Mouse (Mus musculus): Measurements from ENCODE around the gene Rpn1.

Gene Rpn1

GRCm38 (mm10) chr6:88084278-88085151 lies at the start of gene Rpn1:
Gene Rpn1, plus strand, starts transcription at chr6:88084482.
- POLR2A ChIA-PET, result interaction anchor here (0.6 to 4.7 kb wide), 71 partner anchors 9 to 814 kb away, joined by 3 to 64 read pairs (median 5); partner anchors contain the start of genes Rab7 (in 3 of the 4), Copg1 (in 2 of the 4), H1fx (in 2 of the 4) and Isy1 (in 2 of the 4)

GRCm38 (mm10) chr6:88037471-88038045 lies 46.7 kb upstream of the Rpn1 start:
- CTCF ChIA-PET, result interaction anchor here (0.5 to 1.9 kb wide), 5 partner anchors 15 to 206 kb away, joined by 3 to 6 read pairs (median 4); no protein-coding TSS in a partner anchor
- POLR2A ChIA-PET, result interaction anchor here (0.6 to 8.1 kb wide), 37 partner anchors 8 to 199 kb away, joined by 3 to 96 read pairs (median 4); partner anchors contain the start of genes Rpn1 (in 2 of the 4), Hmces (in 1 of the 4) and Isy1 (in 1 of the 4)

More at GRCm38 (mm10) chr6:88084278-88085151, at the start of gene Rpn1:
- CTCF ChIA-PET, result interaction anchor here in 3 of 4 experiments (0.6 to 1.4 kb wide), 9 partner anchors 9 to 257 kb away, joined by 3 to 11 read pairs (median 3); no protein-coding TSS in a partner anchor

GRCm38 (mm10) chr6:88039426-88039825 lies 44.9 kb upstream of the Rpn1 start:
- ChIA-PET CTCF (interaction anchor here in 1 of 4 experiments (1.9 kb wide), 1 partner anchor 41 kb away, joined by 5 read pairs; no protein-coding TSS in a partner anchor), POLR2A (interaction anchor here (0.6 to 8.1 kb wide), 26 partner anchors 10 to 209 kb away, joined by 3 to 96 read pairs (median 7); partner anchors contain the start of gene Isy1 (in 1 of the 4))

- ChIA-PET CTCF (interaction anchor here in 1 of 4 experiments (0.5 kb wide), 1 partner anchor 855 kb away, joined by 4 read pairs; no protein-coding TSS in a partner anchor), POLR2A (interaction anchor here in 2 of 4 experiments (0.8 to 8.1 kb wide), 9 partner anchors 11 to 49 kb away, joined by 3 to 96 read pairs (median 5); no protein-coding TSS in a partner anchor)
Measured at GRCm38 (mm10) chr6:88041221-88041620, 43.1 kb upstream of the Rpn1 start.

GRCm38 (mm10) chr6:88042336-88042735 lies 41.9 kb upstream of the Rpn1 start:
- POLR2A ChIA-PET, result interaction anchor here in 3 of 4 experiments (0.6 to 8.1 kb wide), 18 partner anchors 9 to 124 kb away, joined by 3 to 96 read pairs (median 4); partner anchors contain the start of gene Rpn1 (in 2 of the 3)

GRCm38 (mm10) chr6:88044234-88044576 lies 40.1 kb upstream of the Rpn1 start:
- CTCF ChIA-PET, result interaction anchor here in 2 of 4 experiments (0.9 to 1.9 kb wide), 3 partner anchors 22 to 46 kb away, joined by 3 to 8 read pairs (median 3); no protein-coding TSS in a partner anchor
- POLR2A ChIA-PET, result interaction anchor here (0.7 to 8.5 kb wide), 85 partner anchors 9 to 1064 kb away, joined by 3 to 185 read pairs (median 6); partner anchors contain the start of genes Rpn1 (in 3 of the 4), H1fx (in 2 of the 4), Isy1 (in 2 of the 4) and Abtb1 (in 1 of the 4)

More at GRCm38 (mm10) chr6:88042336-88042735, 41.9 kb upstream of the Rpn1 start:
- CTCF ChIA-PET, result no interaction called here

GRCm38 (mm10) chr6:88044577-88045405 lies 39.5 kb upstream of the Rpn1 start, which contains the start of gene Rab7:
Gene Rab7, minus strand, starts transcription at chr6:88045270.
- ChIA-PET POLR2A (interaction anchor here (0.6 to 8.5 kb wide), 129 partner anchors 9 to 1064 kb away, joined by 3 to 185 read pairs (median 5); partner anchors contain the start of genes Rpn1 (in 4 of the 4), Copg1 (in 3 of the 4), Rab43 (in 3 of the 4) and H1fx (in 2 of the 4)), CTCF (interaction anchor here in 3 of 4 experiments (0.6 to 1.9 kb wide), 6 partner anchors 14 to 1069 kb away, joined by 3 to 8 read pairs (median 3); no protein-coding TSS in a partner anchor)

- CTCF ChIA-PET, result interaction anchor here in 3 of 4 experiments (0.6 to 1.9 kb wide), 5 partner anchors 14 to 1068 kb away, joined by 3 to 8 read pairs (median 3); no protein-coding TSS in a partner anchor
Measured at GRCm38 (mm10) chr6:88045406-88045766, 38.9 kb upstream of the Rpn1 start.

GRCm38 (mm10) chr6:88047853-88048252 lies 36.4 kb upstream of the Rpn1 start:
- ChIA-PET CTCF (interaction anchor here in 1 of 4 experiments (0.6 kb wide), 1 partner anchor 23 kb away, joined by 3 read pairs; no protein-coding TSS in a partner anchor), POLR2A (interaction anchor here in 3 of 4 experiments (0.5 to 11.0 kb wide), 14 partner anchors 9 to 925 kb away, joined by 3 to 185 read pairs (median 4); no protein-coding TSS in a partner anchor)

More at GRCm38 (mm10) chr6:88045406-88045766, 38.9 kb upstream of the Rpn1 start:
- POLR2A ChIA-PET, result interaction anchor here (0.6 to 8.5 kb wide), 115 partner anchors 8 to 797 kb away, joined by 3 to 185 read pairs (median 5); partner anchors contain the start of genes Rab43 (in 3 of the 4), Rpn1 (in 3 of the 4), Copg1 (in 2 of the 4) and H1fx (in 2 of the 4)

GRCm38 (mm10) chr6:88049008-88049407 lies 35.3 kb upstream of the Rpn1 start:
- ChIA-PET POLR2A (interaction anchor here in 3 of 4 experiments (0.6 to 11.0 kb wide), 19 partner anchors 10 to 202 kb away, joined by 3 to 185 read pairs (median 4); partner anchors contain the start of gene Rpn1 (in 1 of the 3)), CTCF (interaction anchor here in 2 of 4 experiments (0.7 to 1.2 kb wide), 3 partner anchors 13 to 26 kb away, joined by 3 to 4 read pairs (median 3); no protein-coding TSS in a partner anchor)

GRCm38 (mm10) chr6:88051206-88051605 lies 33.1 kb upstream of the Rpn1 start:
- CTCF ChIA-PET, result no interaction called here
- POLR2A ChIA-PET, result interaction anchor here in 3 of 4 experiments (0.6 to 11.0 kb wide), 8 partner anchors 8 to 24 kb away, joined by 3 to 185 read pairs (median 6); no protein-coding TSS in a partner anchor

- ChIA-PET CTCF (interaction anchor here in 1 of 4 experiments (0.8 kb wide), 1 partner anchor 21 kb away, joined by 3 read pairs; no protein-coding TSS in a partner anchor), POLR2A (interaction anchor here (0.6 to 11.0 kb wide), 26 partner anchors 8 to 1640 kb away, joined by 3 to 96 read pairs (median 3); partner anchors contain the start of genes Rab7 (in 3 of the 4) and Rpn1 (in 2 of the 4))
Measured at GRCm38 (mm10) chr6:88053228-88054080, 30.8 kb upstream of the Rpn1 start.

GRCm38 (mm10) chr6:88054081-88054835 lies 30.0 kb upstream of the Rpn1 start:
- ChIA-PET CTCF (interaction anchor here in 2 of 4 experiments (0.7 to 0.8 kb wide), 2 partner anchors 21 to 67 kb away, joined by 3 read pairs; no protein-coding TSS in a partner anchor), POLR2A (interaction anchor here (0.6 to 11.0 kb wide), 23 partner anchors 9 to 1641 kb away, joined by 3 to 96 read pairs (median 3); partner anchors contain the start of genes Rab7 (in 3 of the 4) and Rpn1 (in 2 of the 4))

- ChIA-PET POLR2A (interaction anchor here in 3 of 4 experiments (0.6 to 11.0 kb wide), 17 partner anchors 9 to 256 kb away, joined by 3 to 96 read pairs (median 4); partner anchors contain the start of genes Rab7 (in 2 of the 3) and Rpn1 (in 1 of the 3)), CTCF (no interaction called here)
Measured at GRCm38 (mm10) chr6:88055663-88056062, 28.6 kb upstream of the Rpn1 start.

- POLR2A ChIA-PET, result interaction anchor here in 3 of 4 experiments (1.2 to 11.0 kb wide), 9 partner anchors 9 to 56 kb away, joined by 3 to 96 read pairs (median 5); partner anchors contain the start of genes Rab7 (in 3 of the 3) and Rpn1 (in 1 of the 3)
- CTCF ChIA-PET, result no interaction called here
Measured at GRCm38 (mm10) chr6:88056866-88057265, 27.4 kb upstream of the Rpn1 start.

All from embryonic stem cell, embryonic (primary cell).